Mouse (Mus musculus) heart, postnatal 14 days (tissue): ENCODE results near the gene Tagln. TPM values are rescaled to one million over a fixed set of nuclear protein-coding genes. Genes with fewer than 3 reads are reported as not detected.

Experiments used
- DNase-seq, 2 experiments: peaks; one replicate each; pipeline ENCODE4 v3.0.0; 2021 to 2022
- intact Hi-C: fragments of 180-260 bp; cut with DNase I; formaldehyde crosslinking; loops from one replicate; pipeline ENCODE4 v1.15.1; 2025
- total RNA-seq, 2 experiments: library from RNA; stranded (reverse); gene quantifications; 2 replicates each; pipeline ENCODE4 v1.2.3; 2021

Tagln gene
- total RNA-seq, 2 experiments from 2014 or later: 52.9 to 60.8 TPM

DNA sequence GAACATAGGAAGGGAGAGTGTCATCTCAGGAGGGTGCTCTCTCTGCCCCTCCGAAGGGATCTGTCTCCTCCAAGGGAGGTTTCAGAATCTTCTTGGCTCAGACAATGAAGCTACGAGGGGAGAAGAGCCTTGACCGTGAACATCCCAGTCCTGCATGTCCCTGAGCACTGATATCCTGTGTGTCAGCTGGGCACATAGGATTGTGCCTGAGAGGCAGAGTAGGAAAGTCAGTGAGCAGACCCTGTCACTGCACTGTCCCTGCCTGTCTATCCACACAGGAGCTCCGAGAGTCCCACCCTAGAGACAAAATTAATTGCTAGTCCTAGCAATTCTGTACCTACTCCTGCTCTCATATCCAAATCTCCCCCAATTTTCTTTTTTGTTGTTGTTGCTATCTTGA is 16.2 kb upstream of the Tagln start:
- intact Hi-C loops: loop anchor here (5.0 kb wide), 1 partner anchor 40 kb away; no protein-coding TSS in a partner anchor
- DNase-seq: no peak

DNA sequence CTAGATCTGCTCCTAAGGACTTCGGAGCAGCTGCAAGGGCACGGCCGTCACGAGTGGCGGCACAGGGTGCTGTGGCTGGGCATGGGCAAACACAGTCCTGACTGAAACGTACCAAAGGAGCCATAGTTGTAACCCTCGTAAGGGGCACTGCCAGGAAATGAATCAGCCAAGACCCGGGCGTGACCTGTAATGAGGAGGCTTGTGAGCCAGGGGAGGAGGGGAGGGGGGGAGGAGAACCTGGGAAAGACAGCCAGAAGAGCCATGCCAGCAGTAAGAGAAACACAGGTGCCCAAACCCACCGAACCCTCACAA is 11.0 kb upstream of the Tagln start:
- no peak for DNase-seq

GRCm38 (mm10) chr9:45946182-45946871 is 10.5 kb upstream of the Tagln start:
- no peak for DNase-seq
- intact Hi-C loops: no loop called here

More for the DNA sequence above, 11.0 kb upstream of the Tagln start:
- intact Hi-C loops: no loop called here

- no peak for DNase-seq
- intact Hi-C loops: no loop called here
Observed at GRCm38 (mm10) chr9:45945721-45946120, 9.9 kb upstream of the Tagln start.

DNA sequence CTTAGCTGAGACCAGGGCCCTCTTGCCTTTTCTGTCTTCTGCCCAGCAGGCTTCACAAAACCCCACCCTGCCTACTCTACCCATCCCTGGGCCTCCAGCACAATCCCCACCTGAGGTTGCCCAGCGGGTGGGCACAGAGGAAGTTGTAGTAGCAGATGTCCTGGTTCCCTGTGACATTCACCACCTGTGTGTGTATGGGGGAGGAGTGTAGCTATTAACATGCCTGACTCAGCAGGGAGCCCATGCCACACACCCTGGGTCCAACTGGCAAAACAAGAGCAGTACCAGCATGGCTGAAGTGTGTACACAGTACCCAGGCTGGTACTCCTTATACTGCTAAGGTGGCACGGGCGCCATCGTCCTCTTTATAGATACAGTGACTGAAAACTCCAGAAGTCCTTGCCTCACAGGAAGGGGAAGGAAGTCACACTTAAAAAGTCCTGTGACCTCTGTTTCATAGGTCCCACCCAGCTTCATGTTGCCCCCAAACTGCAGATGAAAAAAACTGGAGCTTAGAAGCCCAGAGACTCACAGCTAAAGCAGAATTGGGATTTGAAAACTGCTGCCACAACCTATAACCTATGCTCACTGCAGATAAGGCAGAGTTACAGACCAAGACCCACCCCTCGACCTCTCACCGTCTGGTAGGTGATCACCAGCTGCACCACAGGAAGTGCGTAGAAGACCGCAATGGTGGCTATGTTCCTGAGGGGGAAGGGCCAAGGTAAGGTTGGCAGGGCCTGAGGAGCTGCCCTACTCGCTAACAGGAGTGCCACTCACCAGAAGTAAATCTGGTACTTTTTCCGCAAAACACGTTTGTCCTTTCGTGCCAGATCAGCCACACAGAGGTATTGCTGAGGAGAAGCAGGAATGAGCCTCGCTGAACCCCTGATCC is 8.9 kb upstream of the Tagln start:
- DNase-seq: no peak
- intact Hi-C loops: no loop called here

DNA sequence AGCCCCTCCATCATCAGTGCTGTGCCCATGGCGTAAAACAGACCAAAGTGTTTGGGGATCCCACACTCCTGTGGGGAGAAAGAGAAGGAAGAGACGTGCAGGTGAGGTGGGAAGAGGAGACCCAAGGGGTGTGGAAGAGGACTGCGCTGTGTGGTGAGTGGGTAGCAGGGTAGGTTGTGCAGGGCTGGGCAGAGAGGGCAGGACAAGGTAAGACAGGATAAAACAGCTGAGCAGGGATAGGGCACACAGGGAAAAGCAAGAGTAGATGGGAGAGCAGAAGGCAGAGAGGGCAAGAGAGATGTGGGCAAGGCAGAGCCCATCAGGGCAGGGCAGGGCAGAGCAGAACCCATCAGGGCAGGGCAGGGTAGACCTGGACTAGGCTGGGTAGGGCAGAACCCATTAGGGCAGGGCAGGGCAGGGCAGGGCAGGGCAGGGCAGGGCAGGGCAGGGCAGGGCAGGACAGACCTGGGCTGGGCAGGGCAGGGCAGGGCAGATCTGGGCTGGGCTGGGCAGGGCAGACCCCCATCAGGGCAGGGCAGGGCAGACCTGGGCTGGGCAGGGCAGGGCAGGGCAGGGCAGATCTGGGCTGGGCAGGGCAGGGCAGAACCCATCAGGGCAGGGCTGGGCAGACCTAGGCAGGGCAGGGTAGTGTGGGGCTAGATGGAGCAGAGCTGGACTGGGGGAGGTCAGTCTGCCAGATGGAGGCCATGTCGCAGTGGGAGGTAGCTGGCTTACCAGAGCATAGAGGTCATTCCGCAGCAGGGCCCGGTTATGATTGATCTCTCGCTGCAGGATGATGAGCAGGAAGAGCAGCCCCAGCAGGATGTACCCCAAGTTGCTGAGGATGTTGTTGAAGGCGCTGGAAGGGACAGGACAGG is 8.0 kb upstream of the Tagln start:
- intact Hi-C loops: no loop called here
- no peak for DNase-seq

- no peak for DNase-seq
- intact Hi-C loops: no loop called here
Observed at GRCm38 (mm10) chr9:45942916-45943315, 7.1 kb upstream of the Tagln start.

- intact Hi-C loops: no loop called here
- no peak for DNase-seq
Observed at GRCm38 (mm10) chr9:45942464-45942863, 6.6 kb upstream of the Tagln start.

DNA sequence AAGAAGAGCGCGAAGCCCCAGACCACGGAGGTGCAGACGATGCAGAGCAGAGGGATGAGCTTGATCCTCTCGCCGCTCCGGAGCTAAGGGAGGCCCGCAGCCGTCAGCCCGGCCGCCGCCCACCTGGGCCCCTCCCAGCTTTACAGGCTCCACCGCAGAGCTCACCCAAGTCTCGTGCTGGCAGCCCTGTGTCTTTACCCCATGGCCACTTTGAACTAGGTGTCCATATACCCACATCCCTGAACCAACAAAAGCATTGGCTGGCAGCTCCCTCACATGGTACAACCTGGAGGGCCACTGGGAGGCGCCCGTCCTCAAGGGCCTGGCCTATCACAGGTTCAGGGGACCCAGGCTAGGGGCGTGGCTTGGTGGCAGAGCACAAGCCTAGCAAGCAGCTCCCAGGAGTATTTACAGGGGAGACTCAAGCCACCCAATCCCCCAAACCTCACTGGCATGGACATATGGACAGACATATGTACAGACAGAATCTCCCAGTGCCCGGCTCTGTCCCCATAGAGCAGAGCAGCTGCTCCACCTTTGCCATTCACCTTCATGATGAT is 5.6 kb upstream of the Tagln start:
- no peak for DNase-seq
- intact Hi-C loops: no loop called here

- no peak for DNase-seq
- intact Hi-C loops: no loop called here
Observed at GRCm38 (mm10) chr9:45939794-45940193, 3.9 kb upstream of the Tagln start.

GRCm38 (mm10) chr9:45938952-45939637 is 3.2 kb upstream of the Tagln start:
- intact Hi-C loops: no loop called here
- no peak for DNase-seq

- peak; percentile 40 to 49 for DNase-seq
- intact Hi-C loops: no loop called here
Observed at GRCm38 (mm10) chr9:45938088-45938487, 2.2 kb upstream of the Tagln start.

- intact Hi-C loops: loop anchor here (1.0 kb wide), 1 partner anchor 26 kb away; no protein-coding TSS in a partner anchor
- peak; percentile 68 to 80 for DNase-seq
Observed at GRCm38 (mm10) chr9:45936883-45937282, 1.0 kb upstream of the Tagln start.

DNA sequence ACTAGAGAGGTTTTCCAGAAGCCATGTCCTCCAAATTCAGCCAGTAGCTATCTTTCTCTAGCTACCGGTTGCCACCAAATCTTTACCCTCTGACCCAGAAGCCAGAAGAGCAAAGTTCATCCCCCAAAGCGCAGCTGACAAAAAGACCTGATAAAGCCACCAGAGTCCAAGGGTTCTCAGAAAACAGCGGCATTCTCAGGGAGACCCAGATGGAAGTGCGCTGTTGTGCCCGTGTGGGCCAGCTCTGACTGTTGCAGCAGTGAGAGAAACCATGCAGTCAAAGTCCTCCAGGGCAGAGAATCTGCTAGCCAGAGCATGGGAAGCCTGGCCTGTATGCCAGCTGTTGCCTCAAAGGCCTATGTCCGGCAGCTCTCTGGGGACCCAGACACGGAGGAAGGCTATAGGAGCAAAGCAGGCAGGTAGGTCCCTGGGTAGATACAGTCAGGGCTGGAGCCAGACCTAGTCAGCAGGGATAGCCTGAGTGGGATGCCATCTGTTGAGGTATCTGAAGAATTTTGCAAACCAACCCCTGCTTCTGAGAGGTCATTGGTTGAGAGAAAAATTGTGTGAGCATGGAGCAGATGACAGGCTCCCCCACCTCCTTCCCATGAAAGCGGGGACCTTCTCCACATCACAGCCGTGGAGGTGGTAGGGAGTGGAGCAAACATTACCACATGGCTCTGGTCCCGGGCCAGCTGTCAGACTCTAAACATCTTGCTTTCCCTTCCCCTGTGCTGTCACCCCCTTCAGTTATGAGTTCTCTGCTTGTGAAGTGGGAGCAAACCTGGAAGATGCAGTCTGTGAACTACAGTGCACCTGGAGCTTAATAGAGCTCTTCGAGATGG is 3.1 kb downstream of the Tagln start:
- intact Hi-C loops: no loop called here

DNA sequence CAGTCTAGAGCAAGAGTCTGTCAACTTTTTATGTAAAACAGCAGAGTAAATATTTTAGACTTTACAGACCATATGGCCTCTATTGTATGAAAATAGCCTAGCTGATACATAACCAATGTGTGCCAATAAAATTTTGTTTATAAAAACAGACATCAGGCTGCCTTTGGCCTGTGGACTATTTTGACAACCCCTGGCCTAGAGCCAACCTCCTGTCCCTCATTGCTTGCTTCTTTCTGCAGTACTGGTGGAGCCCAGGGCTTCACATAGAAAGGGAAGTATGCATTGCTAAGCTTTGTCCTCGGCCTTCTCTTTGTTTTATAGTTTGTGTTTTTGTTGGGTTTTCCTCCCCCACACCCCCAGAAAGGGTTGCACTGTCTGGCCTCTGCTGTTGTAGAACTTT is 3.9 kb downstream of the Tagln start:
- DNase-seq: no peak
- intact Hi-C loops: no loop called here

More for the DNA sequence above, 3.1 kb downstream of the Tagln start:
- no peak for DNase-seq

DNA sequence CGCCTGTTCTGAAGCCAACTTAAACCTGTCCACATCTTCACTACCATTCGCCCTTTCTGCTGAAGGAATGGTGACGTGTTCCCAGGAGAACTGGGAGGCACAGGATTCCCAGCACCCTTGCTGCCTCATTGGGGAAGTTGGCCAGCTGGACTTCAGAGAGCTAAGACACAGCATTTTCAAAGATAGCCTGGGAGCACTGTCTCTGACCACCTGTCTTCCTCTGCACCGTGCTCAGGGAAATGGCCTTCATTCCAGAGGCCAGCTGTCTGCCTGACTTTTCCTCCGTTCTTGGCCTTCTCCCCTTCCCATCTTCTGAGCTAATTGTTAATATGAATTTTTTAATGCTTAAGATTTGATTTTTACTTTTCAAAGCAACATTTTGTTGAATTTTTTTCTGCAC is 6.6 kb downstream of the Tagln start:
- intact Hi-C loops: no loop called here

DNA sequence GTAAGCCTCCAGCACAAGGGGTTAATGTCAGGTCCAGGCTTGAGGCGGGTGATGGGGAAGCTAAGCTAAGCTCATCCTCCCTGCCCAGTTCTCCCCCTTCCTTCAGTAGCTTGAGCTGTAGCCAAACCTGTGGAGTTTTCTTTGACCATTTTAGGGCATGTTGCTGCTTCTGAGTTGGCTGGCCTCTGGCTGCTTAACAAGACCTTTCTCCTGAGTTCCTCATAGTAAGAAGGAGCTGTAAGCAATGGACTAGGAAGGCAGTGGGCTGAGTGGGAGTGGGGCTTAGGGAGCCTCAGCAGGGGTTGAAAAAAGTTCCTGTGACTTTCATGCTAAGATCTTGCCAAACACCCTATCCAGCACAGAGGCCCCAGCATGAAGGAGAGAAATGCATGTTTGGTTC is 16.0 kb downstream of the Tagln start:
- intact Hi-C loops: loop anchor here (10.0 kb wide), 1 partner anchor 275 kb away; no protein-coding TSS in a partner anchor
- DNase-seq: no peak

More for the DNA sequence above, 6.6 kb downstream of the Tagln start:
- DNase-seq: no peak

DNA sequence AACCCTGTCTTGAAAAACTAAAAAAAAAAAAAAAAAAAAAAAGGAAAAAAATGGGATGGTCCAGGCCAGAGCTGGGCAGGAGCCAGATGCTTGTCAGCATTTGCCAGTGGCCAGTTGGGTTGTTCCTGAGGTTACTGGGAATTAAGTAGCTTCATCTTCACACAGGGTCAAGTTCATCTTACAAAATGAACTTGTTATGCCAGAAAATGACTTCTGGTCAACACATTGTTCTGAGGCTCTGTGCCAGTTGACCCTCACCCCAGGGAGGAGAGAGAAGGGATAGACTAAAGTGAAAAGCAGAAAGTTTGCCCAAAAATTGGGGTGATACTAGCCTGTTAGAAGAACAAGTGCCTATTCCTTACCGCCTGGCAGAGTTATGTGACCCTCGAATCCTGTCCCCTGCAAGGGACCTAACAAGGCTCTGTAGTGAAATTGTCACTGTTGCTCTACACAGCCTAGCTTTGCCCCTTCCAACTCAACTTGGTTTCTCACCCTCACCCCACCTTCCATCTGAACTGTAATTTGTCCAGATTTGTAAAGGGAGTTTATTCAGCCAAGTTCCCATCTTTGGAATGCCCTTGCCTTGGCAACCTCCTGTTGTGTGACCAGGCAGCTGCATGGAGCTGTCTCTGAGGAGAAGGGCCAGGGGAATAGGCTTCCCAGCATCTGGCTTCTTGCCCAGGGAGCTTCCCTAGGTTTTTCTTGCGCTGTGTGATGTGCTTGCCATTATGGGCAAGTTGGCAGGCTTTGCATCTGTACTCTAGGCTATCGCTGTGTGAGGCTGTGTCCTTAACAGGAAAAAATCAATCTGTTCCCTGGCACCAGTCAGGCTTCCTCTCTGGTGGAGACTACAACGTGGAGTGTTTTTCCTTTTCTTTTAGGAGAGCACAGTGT is 18.6 kb downstream of the Tagln start:
- DNase-seq: peak; percentile 59 to 65

More for the DNA sequence above, 18.6 kb downstream of the Tagln start:
- intact Hi-C loops: loop anchor here (10.0 kb wide), 1 partner anchor 278 kb away; no protein-coding TSS in a partner anchor
